Comparison of ENCODE assay signal across 13 mouse cellular contexts in the genomic region with DNA sequence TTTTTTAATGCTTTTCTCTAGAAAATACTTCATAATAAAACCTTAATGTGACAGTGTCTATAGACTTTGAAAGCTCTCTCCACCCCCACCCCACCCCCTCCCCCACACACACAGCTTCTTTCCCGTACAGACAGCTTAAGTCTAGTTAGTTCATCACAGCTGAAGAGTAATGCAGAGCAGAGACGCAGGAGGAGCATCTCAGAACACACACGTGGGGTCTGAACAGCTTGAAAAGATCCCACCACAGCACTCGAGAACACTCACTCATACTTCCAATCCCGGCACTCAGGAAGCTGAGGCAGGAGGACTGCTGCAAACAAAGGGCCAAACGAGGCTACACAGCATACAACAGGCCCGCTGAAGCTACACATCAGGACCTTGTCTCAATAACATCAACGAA. TPM values are rescaled to one million over a fixed set of nuclear protein-coding genes. Genes with fewer than 3 reads are reported as not detected.
A peak's percentile ranks its signal among the peaks of the same experiment; 100 is the strongest.
DNase-seq lines count a peak whose midpoint lies in the region; ATAC-seq and TF ChIP-seq lines count a peak whose summit lies in the region.
"Had no signal": no experiment of that assay in that cellular context is flagged by ENCODE, and none has a peak within 500 bp of the region (broad histone marks: within the 10 kb centered on the region; RNA-seq: fewer than 3 reads in every experiment).

No protein-coding gene starts in this region.

- H3K36me3 ChIP-seq in lung, postnatal 0 days (ENCODE audit: insufficient read depth, low read length) = no peaks in the 10 kb centered on the region
- no peaks in the 10 kb centered on the region for H3K36me3 ChIP-seq in forebrain, embryonic 14.5 days (ENCODE audit: control insufficient read depth, insufficient read depth, low read length)
- no peaks in the 10 kb centered on the region for H3K36me3 ChIP-seq in intestine, embryonic 16.5 days (ENCODE audit: control insufficient read depth, insufficient read depth, low read length)
- H3K36me3 ChIP-seq in stomach, embryonic 15.5 days = no peaks in the 10 kb centered on the region
- H3K36me3 ChIP-seq: liver, embryonic 12.5 days had no signal

- no peak overlapping the region for H3K27ac ChIP-seq in lung, postnatal 0 days (ENCODE audit: low read length)
- H3K27ac ChIP-seq in forebrain, embryonic 14.5 days (ENCODE audit: low read depth, low read length) = peak overlapping the region; percentile 87
- H3K27ac ChIP-seq in intestine, embryonic 16.5 days (ENCODE audit: low read length) = 0 out of 2 replicates have a peak overlapping the region, but pooled peaks have one; percentile 7
- H3K27ac ChIP-seq in stomach, embryonic 15.5 days = peak overlapping the region; percentile 64; the same call in 1 of the 2 replicates
- H3K27ac ChIP-seq: layer of hippocampus, adult 2 months; liver, embryonic 12.5 days had no signal

- no peaks in the 10 kb centered on the region for H3K4me1 ChIP-seq in lung, postnatal 0 days (ENCODE audit: insufficient read depth, low read depth, low read length)
- H3K4me1 ChIP-seq in forebrain, embryonic 14.5 days (ENCODE audit: control insufficient read depth, insufficient read depth, low read length) = peaks cover 25% of the 10 kb centered on the region
- peaks cover 2% of the 10 kb centered on the region; the same call in 1 of the 2 replicates for H3K4me1 ChIP-seq in intestine, embryonic 16.5 days (ENCODE audit: control insufficient read depth, insufficient read depth, low read length)
- H3K4me1 ChIP-seq in stomach, embryonic 15.5 days = 0 out of 2 replicates have a peak, but pooled peaks cover 2% of the 10 kb centered on the region

- no peak overlapping the region for H3K4me2 ChIP-seq in lung, postnatal 0 days (replicated peaks; ENCODE audit: low read depth, low read length)
- H3K4me2 ChIP-seq in forebrain, embryonic 14.5 days (ENCODE audit: low read length) = no peak overlapping the region
- H3K4me2 ChIP-seq in intestine, embryonic 16.5 days (ENCODE audit: low read depth, low read length) = no peak overlapping the region
- H3K4me2 ChIP-seq in stomach, embryonic 15.5 days = no peak overlapping the region
- H3K4me2 ChIP-seq: liver, embryonic 12.5 days had no signal

- TF ChIP-seq CTCF in lung, postnatal 0 days (IDR thresholded peaks at IDR 0.05) = no peak

- no peaks in the 10 kb centered on the region for H3K9me3 ChIP-seq in lung, postnatal 0 days (ENCODE audit: low read length)
- H3K9me3 ChIP-seq in forebrain, embryonic 14.5 days (replicated peaks; ENCODE audit: control insufficient read depth, low read length) = no peaks in the 10 kb centered on the region
- H3K9me3 ChIP-seq in intestine, embryonic 16.5 days (ENCODE audit: control insufficient read depth, low read length) = no peaks in the 10 kb centered on the region
- no peaks in the 10 kb centered on the region for H3K9me3 ChIP-seq in stomach, embryonic 15.5 days
- H3K9me3 ChIP-seq: liver, embryonic 12.5 days had no signal

- DNase-seq in lung, postnatal 10 days = peak; percentile 26
- no peak for DNase-seq in lung, postnatal 0 days (ENCODE audit: low spot score)
- no peak for DNase-seq in forebrain, embryonic 14.5 days (ENCODE audit: low spot score)
- no peak for DNase-seq in ovary, postnatal 14 days (ENCODE audit: low spot score)
- DNase-seq in adipocyte (ENCODE audit: low spot score) = no peak
- DNase-seq: heart, postnatal 14 days; thymus, adult 2 months had no signal

- 66% methylated on average over 8 of the region's 8 CpGs for WGBS in lung, postnatal 0 days
- 52% methylated on average over 8 of the region's 8 CpGs for WGBS in forebrain, embryonic 14.5 days
- 59% methylated on average over 8 of the region's 8 CpGs for WGBS in intestine, embryonic 16.5 days
- WGBS in stomach, embryonic 15.5 days = 51% methylated on average over 8 of the region's 8 CpGs

- no peak overlapping the region for H3K4me3 ChIP-seq in lung, postnatal 0 days (ENCODE audit: low read depth, low read length)
- H3K4me3 ChIP-seq in forebrain, embryonic 14.5 days (ENCODE audit: low read depth, low read length) = no peak overlapping the region
- no peak overlapping the region for H3K4me3 ChIP-seq in intestine, embryonic 16.5 days (ENCODE audit: low read length)
- no peak overlapping the region for H3K4me3 ChIP-seq in stomach, embryonic 15.5 days (replicated peaks)
- H3K4me3 ChIP-seq: layer of hippocampus, adult 2 months; liver, embryonic 12.5 days had no signal

- H3K9ac ChIP-seq in lung, postnatal 0 days (replicated peaks; ENCODE audit: low read depth) = no peak overlapping the region
- H3K9ac ChIP-seq in forebrain, embryonic 14.5 days (ENCODE audit: low read length) = no peak overlapping the region; the same call in 1 of the 2 replicates
- H3K9ac ChIP-seq in intestine, embryonic 16.5 days (ENCODE audit: low read depth, low read length) = no peak overlapping the region
- H3K9ac ChIP-seq in stomach, embryonic 15.5 days = no peak overlapping the region
- H3K9ac ChIP-seq: liver, embryonic 12.5 days had no signal

- H3K27me3 ChIP-seq in lung, postnatal 0 days (replicated peaks; ENCODE audit: insufficient read depth, low read length) = no peaks in the 10 kb centered on the region
- no peaks in the 10 kb centered on the region for H3K27me3 ChIP-seq in forebrain, embryonic 14.5 days (replicated peaks; ENCODE audit: control insufficient read depth, insufficient read depth, low read length)
- no peaks in the 10 kb centered on the region for H3K27me3 ChIP-seq in intestine, embryonic 16.5 days (replicated peaks; ENCODE audit: control insufficient read depth, insufficient read depth, low read length)
- no peaks in the 10 kb centered on the region for H3K27me3 ChIP-seq in stomach, embryonic 15.5 days (replicated peaks)
- H3K27me3 ChIP-seq: CH12.LX; liver, embryonic 12.5 days had no signal

- TF ChIP-seq EP300 in lung, postnatal 0 days (IDR thresholded peaks at IDR 0.05) = no peak

- ATAC-seq in lung, postnatal 0 days = no peak
- peak; percentile 30 for ATAC-seq in forebrain, embryonic 14.5 days
- ATAC-seq in intestine, embryonic 16.5 days = 0 out of 2 replicates have a peak, but pooled peaks have one; percentile 15
- no peak for ATAC-seq in stomach, embryonic 15.5 days (ENCODE audit: insufficient read depth, low FRiP score, low read depth)
- ATAC-seq: activated CD4-positive, CD25-positive, alpha-beta regulatory T cell, adult 4 months; liver, embryonic 12.5 days had no signal

RNA-seq across cellular contexts. Expression of gene Cdkal1, which starts 31.1 kb away (rescaled TPM):
- 14.7 and 16.2 TPM in 2 replicates for polyA plus RNA-seq in lung, postnatal 0 days (2015; fragmentation: Nextera tagmentation; extraction: Ambion mirVana)
- polyA plus RNA-seq in forebrain, embryonic 14.5 days (2014; fragmentation: Nextera tagmentation; extraction: Ambion mirVana) = 23.9 and 32.1 TPM in 2 replicates
- polyA plus RNA-seq in intestine, embryonic 16.5 days (2015; fragmentation: Nextera tagmentation; extraction: Ambion mirVana) = 23.4 and 25.0 TPM in 2 replicates
- 29.9 and 32.5 TPM in 2 replicates for polyA plus RNA-seq in stomach, embryonic 15.5 days (2015; fragmentation: Nextera tagmentation; extraction: Ambion mirVana)

Comparison
In these comparisons a context has a peak if more than half of its experiments do, and no peak if none do; other contexts are left out.
1. ATAC-seq: peak in forebrain, embryonic 14.5 days (single experiment) and intestine, embryonic 16.5 days (single experiment); none in lung, postnatal 0 days (single experiment) and stomach, embryonic 15.5 days (single experiment).